Mouse (Mus musculus) cortical plate, adult 2 months (tissue): ENCODE results near the gene Tnf.

Experiments
- CTCF ChIP-seq: fragments of 200-500 bp; IDR thresholded peaks from 2 replicates; pipeline ENCODE4 v1.5.1; 2011; ENCODE audit warnings: mild to moderate bottlenecking, control low read depth, low read length; ENCODE audit not compliant: insufficient read depth; ENCODE audit errors: extremely low read depth
- POLR2A ChIP-seq: fragments of 200-500 bp; IDR thresholded peaks from 2 replicates; pipeline ENCODE4 v1.6.1; 2011; ENCODE audit warnings: mild to moderate bottlenecking, low read length, control low read depth; ENCODE audit not compliant: insufficient read depth; ENCODE audit errors: extremely low read depth

- TF ChIP-seq POLR2A (no peak), CTCF (no peak)
Measured at GRCm38 (mm10) chr17:35190096-35190495, 11.7 kb downstream of the Tnf start.
